Mouse (Mus musculus) lung, embryonic 14.5 days (tissue): ENCODE measurements around the gene Nlgn2. TPM values are rescaled to one million over a fixed set of nuclear protein-coding genes. Genes with fewer than 3 reads are reported as not detected.

Experiments used
- ATAC-seq: fragments of 200-750 bp; cut with Nextera tagmentation; 2 replicates; pipeline ENCODE4 v1.8.0; 2017; ENCODE audit warnings: mild to moderate bottlenecking, moderate TSS enrichment, moderate library complexity; ENCODE audit not compliant: insufficient read depth
- DNase-seq: peaks from one replicate; pipeline ENCODE4 v3.0.0-alpha.2; 2015
- H3K27ac ChIP-seq: fragments of 300-500 bp; sonication (generic); 2 replicates; pipeline ENCODE4 v1.5.1; 2014; ENCODE audit warnings: low read depth, mild to moderate bottlenecking, moderate library complexity
- H3K27me3 ChIP-seq: fragments of 300-500 bp; sonication (generic); 2 replicates; pipeline ENCODE4 v1.6.1; 2014; ENCODE audit warnings: low read length, control low read depth; ENCODE audit not compliant: insufficient read depth
- H3K36me3 ChIP-seq: fragments of 300-500 bp; sonication (generic); 2 replicates; pipeline ENCODE4 v1.6.1; 2014; ENCODE audit warnings: control low read depth; ENCODE audit not compliant: insufficient read depth
- H3K4me1 ChIP-seq: fragments of 300-500 bp; sonication (generic); 2 replicates; pipeline ENCODE4 v1.6.1; 2014; ENCODE audit warnings: antibody characterized with exemption, control low read depth; ENCODE audit not compliant: insufficient read depth
- H3K4me2 ChIP-seq: fragments of 300-500 bp; sonication (generic); 2 replicates; pipeline ENCODE4 v1.6.1; 2014; ENCODE audit warnings: mild to moderate bottlenecking
- H3K4me3 ChIP-seq: fragments of 300-500 bp; sonication (generic); 2 replicates; pipeline ENCODE4 v1.5.1; 2014; ENCODE audit warnings: low read depth, low read length
- H3K9ac ChIP-seq: fragments of 300-500 bp; sonication (generic); 2 replicates; pipeline ENCODE4 v1.6.1; 2014
- H3K9me3 ChIP-seq: fragments of 300-500 bp; sonication (generic); 2 replicates; pipeline ENCODE4 v1.6.1; 2016; ENCODE audit warnings: low read depth, low read length, control low read depth
- CTCF ChIP-seq: IDR thresholded peaks from 2 replicates; pipeline ENCODE4 v1.5.1; 2016; ENCODE audit warnings: antibody characterized with exemption, low read depth
- whole genome bisulfite sequencing: fragments of 180-500 bp; shearing (Covaris S2); extraction: QIAGEN DNeasy Blood & Tissue Kit; methylation state at CpG from one replicate; pipeline ENCODE4 v1.1.7; 2014; 5-methylcytosine and 5-hydroxymethylcytosine counted together
- polyA plus RNA-seq: library from polyadenylated mRNA; unstranded; fragments of >200 nt; fragmentation: Nextera tagmentation; extraction: Ambion mirVana; gene quantifications from 2 replicates; pipeline ENCODE4 v1.2.1, GENCODE M21; 2014

Nlgn2 gene
- polyA plus RNA-seq, 1 experiment from 2014 or later = 7.8 TPM

DNA sequence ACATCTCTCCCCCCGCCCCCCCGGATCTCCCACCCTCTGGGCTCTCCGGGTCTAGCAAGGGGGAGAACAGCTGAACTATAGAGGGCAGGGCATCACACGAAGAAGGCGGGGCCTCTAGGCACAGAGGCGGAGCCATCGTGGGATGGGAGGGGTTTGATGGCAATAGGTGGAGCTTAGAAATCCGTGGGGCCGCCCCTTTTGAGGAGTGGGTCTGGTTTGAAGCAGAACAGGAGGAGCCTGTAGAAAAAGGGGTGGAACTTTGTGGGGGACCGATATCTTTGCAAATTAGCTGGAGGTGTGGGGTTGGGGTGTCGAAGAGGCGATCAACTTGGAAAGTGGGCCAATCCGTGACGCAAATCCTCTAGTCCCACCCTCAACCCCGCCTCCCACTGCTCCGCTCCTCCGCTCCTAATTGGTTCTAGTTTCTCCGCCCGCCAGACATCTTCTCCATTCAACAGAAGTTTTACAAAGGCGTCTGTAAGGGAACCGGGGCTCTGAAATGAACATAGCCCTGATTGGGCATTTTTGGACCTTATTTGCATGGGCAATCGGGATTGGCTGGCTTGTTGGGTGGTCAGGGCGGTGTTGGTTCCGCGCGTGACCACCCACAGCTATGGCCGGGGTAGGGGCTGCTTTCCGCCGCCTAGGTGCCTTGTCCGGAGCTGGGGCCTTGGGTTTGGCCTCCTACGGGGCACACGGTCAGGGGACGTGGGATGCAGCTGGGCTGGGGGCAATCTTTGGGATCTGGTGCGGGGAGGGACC is 549 bp upstream of the Nlgn2 start, which contains the start of gene Tmem256:
Gene Tmem256, plus strand, starts transcription at position 563 of the 762 bp plus-strand sequence.
- Histone ChIP-seq H3K4me1 (peaks cover 19% of the 10 kb centered on the region; the same call in 1 of the 2 replicates), H3K4me3 (peak within 1 kb of the TSS; percentile 73), H3K9ac (peak within 1 kb of the TSS; percentile 80), H3K27me3 (peaks cover 14% of the 10 kb centered on the region; the same call in 1 of the 2 replicates), H3K36me3 (peaks cover 9% of the 10 kb centered on the region), H3K4me2 (peak within 1 kb of the TSS; percentile 75), H3K27ac (peak within 1 kb of the TSS; percentile 92), H3K9me3 (no peaks in the 10 kb centered on the region)
- WGBS = under 1% methylated on average over 34 of the region's 34 CpGs
- ATAC-seq = peak; percentile 91
- TF ChIP-seq CTCF = no peak
- peak; percentile 98 for DNase-seq

DNA sequence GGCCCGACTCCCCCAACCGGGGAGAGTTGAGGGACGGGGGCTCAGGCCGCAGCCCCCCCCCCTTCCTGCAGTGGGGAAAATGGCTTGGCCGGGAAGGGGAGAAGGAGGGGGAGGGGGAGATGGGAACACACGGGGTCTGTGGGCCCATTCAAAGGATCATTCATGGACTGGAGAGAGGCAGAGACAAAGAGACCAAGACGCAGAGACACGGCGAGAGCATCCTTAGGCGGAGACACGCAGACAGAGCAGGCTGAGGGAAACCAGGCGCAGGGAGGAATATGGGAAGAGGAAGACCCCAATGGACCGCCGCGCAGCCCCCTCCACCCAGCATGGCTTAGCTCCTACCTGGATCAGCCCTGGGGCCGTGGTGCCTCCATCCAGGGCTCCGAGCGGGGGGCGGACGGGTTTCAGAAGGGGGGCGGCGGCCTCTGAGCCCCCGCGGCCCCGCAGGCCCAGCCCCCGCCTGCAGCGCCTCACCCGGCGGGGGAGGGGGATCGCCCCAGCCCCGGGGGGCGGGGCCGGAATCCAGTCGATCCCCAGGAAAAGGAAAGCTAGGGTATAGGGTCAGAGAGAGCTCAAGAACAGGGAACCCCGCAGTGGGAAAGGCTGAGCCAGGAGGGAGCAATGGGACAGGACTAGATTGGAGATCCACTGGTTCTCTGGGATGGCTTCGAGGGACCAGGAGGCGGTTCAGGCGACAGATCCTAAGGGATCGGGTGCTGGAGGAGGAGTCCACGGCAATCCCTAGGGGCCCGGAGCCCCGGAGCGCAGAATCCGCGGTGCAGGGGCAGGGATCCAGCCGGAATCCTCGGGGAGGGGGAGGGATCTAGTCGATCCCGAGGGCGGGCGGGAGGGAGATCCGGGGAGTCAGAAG is 644 bp downstream of the Nlgn2 start:
- Histone ChIP-seq H3K36me3 (peaks cover 21% of the 10 kb centered on the region), H3K4me3 (peak overlapping the region; percentile 73), H3K9ac (peak overlapping the region; percentile 74), H3K4me2 (peak overlapping the region; percentile 75), H3K27ac (peak overlapping the region; percentile 92), H3K27me3 (peaks cover 14% of the 10 kb centered on the region; the same call in 1 of the 2 replicates), H3K4me1 (peaks cover 19% of the 10 kb centered on the region; the same call in 1 of the 2 replicates), H3K9me3 (no peaks in the 10 kb centered on the region)
- no peak for TF ChIP-seq CTCF
- ATAC-seq (peak; percentile 3; the same call in 1 of the 2 replicates), DNase-seq (peak; percentile 72)
- 1% methylated on average over 52 of the region's 52 CpGs for WGBS

DNA sequence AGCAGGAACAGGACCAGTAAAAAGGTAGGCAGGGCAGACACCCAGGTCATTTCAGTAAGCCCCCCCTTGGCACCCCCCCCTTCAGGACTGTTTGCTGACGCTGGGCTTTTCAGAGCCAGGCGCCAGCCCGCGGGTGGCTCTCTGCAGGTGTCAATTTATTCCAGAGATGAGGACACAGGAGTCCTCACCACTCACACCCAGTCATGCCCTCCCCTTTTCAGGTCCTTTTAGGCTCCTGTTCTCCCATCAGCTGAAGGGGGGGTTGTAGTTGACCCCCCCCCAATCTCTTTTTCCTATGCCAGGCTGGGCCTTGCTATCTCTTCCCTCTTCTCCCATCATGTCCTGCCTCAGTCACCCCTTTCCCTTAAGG is 1.6 kb downstream of the Nlgn2 start:
- H3K4me3 ChIP-seq = peak overlapping the region; percentile 73
- peaks cover 14% of the 10 kb centered on the region; the same call in 1 of the 2 replicates for H3K27me3 ChIP-seq
- no peaks in the 10 kb centered on the region for H3K9me3 ChIP-seq
- no peak for ATAC-seq
- H3K4me2 ChIP-seq = peak overlapping the region; percentile 75
- no peak for TF ChIP-seq CTCF
- peak overlapping the region; percentile 20; the same call in 1 of the 2 replicates for H3K9ac ChIP-seq
- DNase-seq = no peak
- H3K36me3 ChIP-seq = peaks cover 21% of the 10 kb centered on the region
- H3K4me1 ChIP-seq = peaks cover 19% of the 10 kb centered on the region; the same call in 1 of the 2 replicates
- 8% methylated on average over 3 of the region's 4 CpGs for WGBS
- H3K27ac ChIP-seq = no peak overlapping the region

- H3K4me1 ChIP-seq = peaks cover 19% of the 10 kb centered on the region; the same call in 1 of the 2 replicates
- no peak for ATAC-seq
These were observed 2.1 kb downstream of the Nlgn2 start for GRCm38 (mm10) chr11:69835326-69835965.

GRCm38 (mm10) chr11:69834001-69834549 is 3.5 kb downstream of the Nlgn2 start:
- no peak for ATAC-seq
- H3K4me3 ChIP-seq = peak overlapping the region; percentile 73
- no peak overlapping the region for H3K27ac ChIP-seq
- peaks cover 14% of the 10 kb centered on the region; the same call in 1 of the 2 replicates for H3K27me3 ChIP-seq
- no peak for TF ChIP-seq CTCF
- peaks cover 27% of the 10 kb centered on the region for H3K36me3 ChIP-seq
- WGBS = 8% methylated on average over 46 of the region's 48 CpGs
- H3K9ac ChIP-seq = peak overlapping the region; percentile 55
- no peaks in the 10 kb centered on the region for H3K9me3 ChIP-seq
- peak overlapping the region; percentile 75 for H3K4me2 ChIP-seq
- H3K4me1 ChIP-seq = peaks cover 16% of the 10 kb centered on the region; the same call in 1 of the 2 replicates
- DNase-seq = peak; percentile 60

More at GRCm38 (mm10) chr11:69835326-69835965, 2.1 kb downstream of the Nlgn2 start:
- H3K4me2 ChIP-seq = peak overlapping the region; percentile 75
- no peak for TF ChIP-seq CTCF
- H3K27ac ChIP-seq = no peak overlapping the region
- H3K9ac ChIP-seq = peak overlapping the region; percentile 20
- peaks cover 21% of the 10 kb centered on the region for H3K36me3 ChIP-seq
- H3K4me3 ChIP-seq = peak overlapping the region; percentile 73; the same call in 1 of the 2 replicates
- WGBS = 8% methylated on average over 9 of the region's 9 CpGs
- H3K27me3 ChIP-seq = peaks cover 14% of the 10 kb centered on the region; the same call in 1 of the 2 replicates
- no peak for DNase-seq
- H3K9me3 ChIP-seq = no peaks in the 10 kb centered on the region

DNA sequence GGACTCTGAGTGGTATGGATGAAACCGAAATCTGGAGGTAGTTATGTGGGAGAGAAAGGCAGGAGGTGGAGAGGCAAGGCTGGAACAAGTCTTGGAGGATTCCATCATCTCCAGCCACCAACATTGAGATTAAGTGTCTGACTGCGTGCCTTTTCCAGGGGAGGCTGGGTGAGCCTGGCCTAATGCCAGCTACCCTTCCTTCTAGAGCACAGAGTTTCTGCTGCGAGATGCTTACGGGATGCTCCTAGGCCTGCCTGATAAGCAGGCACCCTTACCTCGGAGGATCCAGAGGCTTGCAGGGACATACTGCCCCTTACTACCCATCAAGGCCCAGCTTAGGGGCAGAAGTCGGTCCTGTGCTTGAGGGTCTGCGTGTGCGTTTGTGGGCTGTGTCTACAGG is 4.0 kb downstream of the Nlgn2 start:
- Histone ChIP-seq H3K9ac (peak overlapping the region; percentile 55), H3K4me2 (peak overlapping the region; percentile 75), H3K4me3 (peak overlapping the region; percentile 73), H3K27ac (no peak overlapping the region), H3K27me3 (peaks cover 14% of the 10 kb centered on the region; the same call in 1 of the 2 replicates), H3K36me3 (peaks cover 32% of the 10 kb centered on the region), H3K4me1 (peaks cover 16% of the 10 kb centered on the region; the same call in 1 of the 2 replicates), H3K9me3 (no peaks in the 10 kb centered on the region)
- WGBS = 51% methylated on average over 8 of the region's 8 CpGs
- no peak for TF ChIP-seq CTCF
- ATAC-seq (no peak), DNase-seq (no peak)
